Mouse (Mus musculus) stomach, embryonic 14.5 days (tissue): ENCODE data around the gene Ggt7. TPM values are rescaled to one million over a fixed set of nuclear protein-coding genes. Genes with fewer than 3 reads are reported as not detected.
"Not testable (repeated sequence)": the region's sequence is repeated elsewhere in the genome, so short reads cannot be mapped to it uniquely, and the experiment has no call there.

ENCODE experiments used
- ATAC-seq: fragments of 200-750 bp; cut with Nextera tagmentation; 2 replicates; pipeline ENCODE4 v1.8.0; 2017; ENCODE audit warnings: low read depth, moderate TSS enrichment; ENCODE audit not compliant: insufficient number of reproducible peaks, insufficient read depth, low FRiP score
- H3K27ac ChIP-seq: fragments of 300-500 bp; sonication (generic); 2 replicates; pipeline ENCODE4 v1.5.1; 2014; ENCODE audit warnings: mild to moderate bottlenecking, low read length, moderate library complexity, mixed read lengths
- H3K27me3 ChIP-seq: fragments of 300-500 bp; sonication (generic); 2 replicates; pipeline ENCODE4 v1.6.1; 2014; ENCODE audit warnings: low read length, control low read depth, mixed read lengths; ENCODE audit not compliant: control insufficient read depth, insufficient read depth
- H3K36me3 ChIP-seq: fragments of 300-500 bp; sonication (generic); 2 replicates; pipeline ENCODE4 v1.6.1; 2014; ENCODE audit warnings: mild to moderate bottlenecking, control low read depth, low read length, moderate library complexity, mixed read lengths; ENCODE audit not compliant: control insufficient read depth, insufficient read depth
- H3K4me1 ChIP-seq: fragments of 300-500 bp; sonication (generic); 2 replicates; pipeline ENCODE4 v1.6.1; 2014; ENCODE audit warnings: low read length, control low read depth, mixed read lengths; ENCODE audit not compliant: control insufficient read depth, insufficient read depth
- H3K4me2 ChIP-seq: fragments of 300-500 bp; sonication (generic); replicated peaks from 2 replicates; pipeline ENCODE4 v1.6.1; 2014; ENCODE audit warnings: low read depth, low read length, control low read depth
- H3K4me3 ChIP-seq: fragments of 300-500 bp; sonication (generic); 2 replicates; pipeline ENCODE4 v1.5.1; 2014; ENCODE audit warnings: low read depth, low read length, control low read depth
- H3K9ac ChIP-seq: fragments of 300-500 bp; sonication (generic); replicated peaks from 2 replicates; pipeline ENCODE4 v1.6.1; 2014; ENCODE audit warnings: low read depth, mild to moderate bottlenecking, control low read depth, low read length, moderate library complexity, mixed read lengths
- H3K9me3 ChIP-seq: fragments of 300-500 bp; sonication (generic); 2 replicates; pipeline ENCODE4 v1.6.1; 2016; ENCODE audit warnings: low read depth, low read length, control low read depth; ENCODE audit not compliant: control insufficient read depth
- WGBS: fragments of 180-500 bp; shearing (Covaris S2); extraction: QIAGEN DNeasy Blood & Tissue Kit; methylation state at CpG from one replicate; pipeline ENCODE4 v1.1.7; 2014; 5-methylcytosine and 5-hydroxymethylcytosine counted together
- polyA plus RNA-seq: library from polyadenylated mRNA; unstranded; fragments of >200 nt; fragmentation: Nextera tagmentation; extraction: Ambion mirVana; gene quantifications from 2 replicates; pipeline ENCODE4 v1.2.1, GENCODE M21; 2014

Gene Ggt7
- polyA plus RNA-seq, 1 experiment from 2014 or later, result 2.4 TPM

DNA sequence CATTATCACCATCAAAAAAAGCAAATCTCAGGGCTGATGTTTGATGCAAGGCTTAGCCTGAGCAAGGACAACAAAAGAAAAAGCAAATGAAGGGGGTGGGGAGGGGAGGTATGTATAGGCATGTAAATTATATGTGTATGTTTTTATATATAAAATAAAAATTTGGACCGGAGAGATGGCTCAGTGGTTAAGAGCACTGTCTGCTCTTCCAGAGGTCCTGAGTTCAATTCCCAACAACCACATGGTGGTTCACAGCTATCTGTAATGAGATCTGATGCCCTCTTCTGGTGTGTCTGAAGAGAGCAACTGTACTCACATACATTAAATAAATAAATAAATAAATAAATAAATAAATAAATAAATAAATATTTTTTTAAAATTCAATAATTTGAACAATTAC lies 70.1 kb downstream of the Ggt7 start:
- H3K27me3 ChIP-seq, ATAC-seq, H3K9me3 ChIP-seq, H3K4me1 ChIP-seq, H3K4me2 ChIP-seq, H3K9ac ChIP-seq, H3K27ac ChIP-seq, H3K4me3 ChIP-seq, H3K36me3 ChIP-seq: not testable (repeated sequence)
- WGBS, result 97% methylated on average over 1 of the region's 1 CpGs

GRCm38 (mm10) chr2:155443446-155443845 lies 74.6 kb downstream of the Ggt7 start:
- Histone ChIP-seq H3K27ac (no peak overlapping the region), H3K4me1 (no peaks in the 10 kb centered on the region), H3K9me3 (no peaks in the 10 kb centered on the region), H3K4me2 (no peak overlapping the region), H3K4me3 (no peak overlapping the region), H3K27me3 (no peaks in the 10 kb centered on the region), H3K36me3 (0 out of 2 replicates have a peak, but pooled peaks cover 4% of the 10 kb centered on the region), H3K9ac (no peak overlapping the region)
- ATAC-seq, result no peak
- WGBS, result 45% methylated on average over 2 of the region's 2 CpGs

DNA sequence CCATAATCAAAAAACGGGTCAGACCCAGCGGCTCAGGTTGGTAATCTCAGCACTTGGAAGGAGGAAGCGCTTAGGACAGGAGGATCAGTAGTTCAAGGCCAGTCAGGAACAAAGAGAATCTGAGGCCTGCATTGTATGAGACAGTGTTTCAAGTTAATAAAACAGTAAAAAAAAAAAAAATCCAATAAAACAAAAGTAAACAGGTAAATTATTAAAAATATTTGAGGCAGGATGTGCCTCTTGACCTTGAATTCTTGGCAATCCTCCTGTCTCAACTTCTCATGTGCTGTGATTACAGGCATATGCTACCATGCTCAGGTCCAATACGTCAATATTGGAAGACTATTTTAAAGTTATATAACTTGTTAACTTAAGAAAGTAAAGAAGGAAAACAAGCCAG lies 75.1 kb downstream of the Ggt7 start:
- Histone ChIP-seq H3K4me1 (no peaks in the 10 kb centered on the region), H3K4me3 (no peak overlapping the region), H3K4me2 (no peak overlapping the region), H3K9me3 (no peaks in the 10 kb centered on the region), H3K9ac (no peak overlapping the region), H3K27me3 (no peaks in the 10 kb centered on the region), H3K27ac (no peak overlapping the region), H3K36me3 (peaks cover 4% of the 10 kb centered on the region; the same call in 1 of the 2 replicates)
- ATAC-seq, result no peak
- 86% methylated on average over 4 of the region's 4 CpGs for WGBS

Other genes with a start within 250 kb of the Ggt7 start
- gene Map1lc3a, start 241.9 kb downstream of the Ggt7 start, polyA plus RNA-seq, result 211 and 225 TPM in 2 replicates
- gene Pigu, start 160.8 kb downstream of the Ggt7 start, polyA plus RNA-seq, result 61.6 and 62.5 TPM in 2 replicates
- gene Trp53inp2, start 137.2 kb downstream of the Ggt7 start, polyA plus RNA-seq, result 19.7 and 19.9 TPM in 2 replicates
- gene Ncoa6, start 44.3 kb downstream of the Ggt7 start, polyA plus RNA-seq, result 33.4 and 35.6 TPM in 2 replicates
- gene Acss2, start 289 bp downstream of the Ggt7 start, polyA plus RNA-seq, result 9.5 and 10.8 TPM in 2 replicates
- gene Gss, start 74.6 kb upstream of the Ggt7 start, polyA plus RNA-seq, result 24.2 and 26.1 TPM in 2 replicates
- gene Myh7b, start 93.0 kb upstream of the Ggt7 start, polyA plus RNA-seq, result 0.39 and 0.76 TPM in 2 replicates
- gene Trpc4ap, start 174.1 kb upstream of the Ggt7 start, polyA plus RNA-seq, result 137 and 140 TPM in 2 replicates
- gene Edem2, start 211.2 kb upstream of the Ggt7 start, polyA plus RNA-seq, result 41.6 and 50.2 TPM in 2 replicates
- gene Gm17581, start 217.6 kb upstream of the Ggt7 start, polyA plus RNA-seq, result not detected in 2 replicates
- gene Procr, start 232.9 kb upstream of the Ggt7 start, polyA plus RNA-seq, result 14.7 and 15.3 TPM in 2 replicates